Mouse (Mus musculus): ENCODE results near the gene Krtap29-1. TPM values are rescaled to one million over a fixed set of nuclear protein-coding genes. Genes with fewer than 3 reads are reported as not detected.

Krtap29-1 gene
- polyA plus RNA-seq (2016; fragmentation: Nextera tagmentation; extraction: Ambion mirVana), result not detected in 2 replicates

- Histone ChIP-seq H3K9me3 (replicated peaks) (no peaks in the 10 kb centered on the region), H3K9ac (no peak within 1 kb of the TSS), H3K4me1 (no peaks in the 10 kb centered on the region), H3K4me2 (no peak within 1 kb of the TSS), H3K27ac (no peak within 1 kb of the TSS), H3K27me3 (replicated peaks) (no peaks in the 10 kb centered on the region), H3K4me3 (no peak within 1 kb of the TSS), H3K36me3 (no peaks in the 10 kb centered on the region)
- no peak for ATAC-seq
- 65% methylated on average over 5 of the region's 5 CpGs for WGBS (ENCODE audit: insufficient replicate concordance)
Measured at GRCm38 (mm10) chr11:99978953-99979352, at the start of gene Krtap29-1. Krtap29-1 (minus strand) TSS chr11:99979053.

- WGBS (ENCODE audit: insufficient replicate concordance), result 70% methylated on average over 5 of the region's 5 CpGs
- Histone ChIP-seq H3K27ac (no peak overlapping the region), H3K4me2 (no peak overlapping the region), H3K27me3 (replicated peaks) (no peaks in the 10 kb centered on the region), H3K36me3 (no peaks in the 10 kb centered on the region), H3K9me3 (replicated peaks) (no peaks in the 10 kb centered on the region), H3K4me3 (no peak overlapping the region), H3K9ac (no peak overlapping the region), H3K4me1 (no peaks in the 10 kb centered on the region)
- ATAC-seq, result no peak
Measured at GRCm38 (mm10) chr11:100021438-100021837, 42.6 kb upstream of the Krtap29-1 start.

- H3K27ac ChIP-seq, result no peak overlapping the region
- no peaks in the 10 kb centered on the region for H3K4me1 ChIP-seq
- no peaks in the 10 kb centered on the region for H3K36me3 ChIP-seq
- H3K4me2 ChIP-seq, result no peak overlapping the region
- H3K9me3 ChIP-seq (replicated peaks), result no peaks in the 10 kb centered on the region
- H3K4me3 ChIP-seq, result no peak overlapping the region
- no peak for ATAC-seq
- H3K9ac ChIP-seq, result no peak overlapping the region
- H3K27me3 ChIP-seq (replicated peaks), result no peaks in the 10 kb centered on the region
- WGBS (ENCODE audit: insufficient replicate concordance), result 57% methylated on average over 1 of the region's 1 CpGs
Measured at GRCm38 (mm10) chr11:100019466-100019865, 40.6 kb upstream of the Krtap29-1 start.

GRCm38 (mm10) chr11:100016112-100016511, 37.3 kb upstream of the Krtap29-1 start, which contains the start of gene Krt33a:
Krt33a (minus strand) TSS chr11:100016212.
- Histone ChIP-seq H3K4me1 (no peaks in the 10 kb centered on the region), H3K9me3 (replicated peaks) (no peaks in the 10 kb centered on the region), H3K27ac (no peak within 1 kb of the TSS), H3K36me3 (no peaks in the 10 kb centered on the region), H3K27me3 (replicated peaks) (no peaks in the 10 kb centered on the region), H3K9ac (no peak within 1 kb of the TSS), H3K4me2 (no peak within 1 kb of the TSS), H3K4me3 (no peak within 1 kb of the TSS)
- no peak for ATAC-seq
- 54% methylated on average over 3 of the region's 4 CpGs for WGBS (ENCODE audit: insufficient replicate concordance)

GRCm38 (mm10) chr11:100013691-100014171, 34.9 kb upstream of the Krtap29-1 start:
- no peak overlapping the region for H3K4me3 ChIP-seq
- no peaks in the 10 kb centered on the region for H3K9me3 ChIP-seq (replicated peaks)
- H3K36me3 ChIP-seq, result no peaks in the 10 kb centered on the region
- H3K27me3 ChIP-seq (replicated peaks), result no peaks in the 10 kb centered on the region
- no peaks in the 10 kb centered on the region for H3K4me1 ChIP-seq
- ATAC-seq, result no peak
- no peak overlapping the region for H3K27ac ChIP-seq
- no peak overlapping the region for H3K9ac ChIP-seq
- 48% methylated on average over 4 of the region's 4 CpGs for WGBS (ENCODE audit: insufficient replicate concordance)
- H3K4me2 ChIP-seq, result no peak overlapping the region

- Histone ChIP-seq H3K4me3 (no peak overlapping the region), H3K27ac (no peak overlapping the region), H3K9me3 (replicated peaks) (no peaks in the 10 kb centered on the region), H3K4me2 (no peak overlapping the region), H3K9ac (no peak overlapping the region), H3K27me3 (replicated peaks) (no peaks in the 10 kb centered on the region), H3K4me1 (no peaks in the 10 kb centered on the region), H3K36me3 (no peaks in the 10 kb centered on the region)
- 60% methylated on average over 5 of the region's 5 CpGs for WGBS (ENCODE audit: insufficient replicate concordance)
- no peak for ATAC-seq
Measured at GRCm38 (mm10) chr11:100010682-100011081, 31.8 kb upstream of the Krtap29-1 start.

GRCm38 (mm10) chr11:100008336-100008735, 29.5 kb upstream of the Krtap29-1 start:
- 68% methylated on average over 5 of the region's 5 CpGs for WGBS (ENCODE audit: insufficient replicate concordance)
- Histone ChIP-seq H3K9ac (no peak overlapping the region), H3K9me3 (replicated peaks) (no peaks in the 10 kb centered on the region), H3K4me1 (no peaks in the 10 kb centered on the region), H3K4me3 (no peak overlapping the region), H3K4me2 (no peak overlapping the region), H3K27me3 (replicated peaks) (no peaks in the 10 kb centered on the region), H3K36me3 (no peaks in the 10 kb centered on the region), H3K27ac (no peak overlapping the region)
- no peak for ATAC-seq

- Histone ChIP-seq H3K36me3 (no peaks in the 10 kb centered on the region), H3K27ac (no peak overlapping the region), H3K4me1 (no peaks in the 10 kb centered on the region), H3K4me2 (no peak overlapping the region), H3K4me3 (no peak overlapping the region), H3K27me3 (replicated peaks) (no peaks in the 10 kb centered on the region), H3K9ac (no peak overlapping the region), H3K9me3 (replicated peaks) (no peaks in the 10 kb centered on the region)
- WGBS (ENCODE audit: insufficient replicate concordance), result 48% methylated on average over 3 of the region's 3 CpGs
- no peak for ATAC-seq
Measured at GRCm38 (mm10) chr11:100006624-100007023, 27.8 kb upstream of the Krtap29-1 start.

- H3K4me3 ChIP-seq, result no peak overlapping the region
- no peak overlapping the region for H3K4me2 ChIP-seq
- no peaks in the 10 kb centered on the region for H3K36me3 ChIP-seq
- no peak overlapping the region for H3K9ac ChIP-seq
- H3K9me3 ChIP-seq (replicated peaks), result no peaks in the 10 kb centered on the region
- no peaks in the 10 kb centered on the region for H3K27me3 ChIP-seq (replicated peaks)
- H3K4me1 ChIP-seq, result no peaks in the 10 kb centered on the region
- H3K27ac ChIP-seq, result no peak overlapping the region
- no peak for ATAC-seq
- WGBS (ENCODE audit: insufficient replicate concordance), result 72% methylated on average over 8 of the region's 8 CpGs
Measured at GRCm38 (mm10) chr11:100005905-100006304, 27.1 kb upstream of the Krtap29-1 start.

GRCm38 (mm10) chr11:100004846-100005245, 26.0 kb upstream of the Krtap29-1 start:
- no peaks in the 10 kb centered on the region for H3K4me1 ChIP-seq
- ATAC-seq, result no peak

GRCm38 (mm10) chr11:99999091-99999490, 20.2 kb upstream of the Krtap29-1 start:
- no peaks in the 10 kb centered on the region for H3K9me3 ChIP-seq (replicated peaks)
- no peaks in the 10 kb centered on the region for H3K36me3 ChIP-seq
- peaks cover 7% of the 10 kb centered on the region for H3K27me3 ChIP-seq (replicated peaks)
- H3K4me2 ChIP-seq, result no peak overlapping the region
- no peak overlapping the region for H3K27ac ChIP-seq
- 70% methylated on average over 7 of the region's 7 CpGs for WGBS (ENCODE audit: insufficient replicate concordance)
- H3K9ac ChIP-seq, result no peak overlapping the region
- no peaks in the 10 kb centered on the region for H3K4me1 ChIP-seq
- no peak overlapping the region for H3K4me3 ChIP-seq
- no peak for ATAC-seq

More at GRCm38 (mm10) chr11:100004846-100005245, 26.0 kb upstream of the Krtap29-1 start:
- Histone ChIP-seq H3K9ac (no peak overlapping the region), H3K4me3 (no peak overlapping the region), H3K36me3 (no peaks in the 10 kb centered on the region), H3K27me3 (replicated peaks) (no peaks in the 10 kb centered on the region), H3K9me3 (replicated peaks) (no peaks in the 10 kb centered on the region), H3K27ac (no peak overlapping the region), H3K4me2 (no peak overlapping the region)
- WGBS (ENCODE audit: insufficient replicate concordance), result 23% methylated on average over 6 of the region's 6 CpGs

GRCm38 (mm10) chr11:99994384-99994661, 15.5 kb upstream of the Krtap29-1 start:
- ATAC-seq, result no peak
- H3K9me3 ChIP-seq (replicated peaks), result no peaks in the 10 kb centered on the region
- no peak overlapping the region for H3K4me2 ChIP-seq
- no peak overlapping the region for H3K9ac ChIP-seq
- no peaks in the 10 kb centered on the region for H3K36me3 ChIP-seq
- H3K4me1 ChIP-seq, result no peaks in the 10 kb centered on the region
- peaks cover 23% of the 10 kb centered on the region for H3K27me3 ChIP-seq (replicated peaks)
- 46% methylated on average over 4 of the region's 4 CpGs for WGBS (ENCODE audit: insufficient replicate concordance)
- no peak overlapping the region for H3K27ac ChIP-seq
- no peak overlapping the region for H3K4me3 ChIP-seq

GRCm38 (mm10) chr11:99993620-99994383, 14.9 kb upstream of the Krtap29-1 start, which contains the start of gene Krtap17-1:
Krtap17-1 (minus strand) TSS chr11:99993994.
- no peak within 1 kb of the TSS for H3K9ac ChIP-seq
- 28% methylated on average over 26 of the region's 26 CpGs for WGBS (ENCODE audit: insufficient replicate concordance)
- no peak within 1 kb of the TSS for H3K4me3 ChIP-seq

More at GRCm38 (mm10) chr11:99993620-99994383, 14.9 kb upstream of the Krtap29-1 start, which contains the start of gene Krtap17-1:
- Histone ChIP-seq H3K4me2 (no peak within 1 kb of the TSS), H3K36me3 (no peaks in the 10 kb centered on the region), H3K9me3 (replicated peaks) (no peaks in the 10 kb centered on the region), H3K27ac (no peak within 1 kb of the TSS), H3K4me1 (no peaks in the 10 kb centered on the region), H3K27me3 (replicated peaks) (peaks cover 23% of the 10 kb centered on the region)
- no peak for ATAC-seq

All from liver, embryonic 12.5 days (tissue).